Mouse (Mus musculus): ENCODE results near the gene Ecd. TPM values are rescaled to one million over a fixed set of nuclear protein-coding genes. Genes with fewer than 3 reads are reported as not detected.

Gene Ecd
- total RNA-seq, 1 experiment = 53.5 TPM

GRCm38 (mm10) chr14:20389446-20390079 is 41.6 kb upstream of the Ecd start:
- in situ Hi-C loops (cut with MboI; ENCODE audit: low sequenced_read_pairs in 2 of 2, unreplicated experiment in 2 of 2) = loop anchor here in 1 of 2 experiments (25.0 kb wide), 1 partner anchor 98 kb away; the partner anchor contains the start of genes Anxa7 and Mss51

GRCm38 (mm10) chr14:20388441-20389129 is 40.7 kb upstream of the Ecd start, which contains the start of gene Dnajc9:
Gene Dnajc9, minus strand, starts transcription at chr14:20388910.
- Histone ChIP-seq H3K27ac (ENCODE audit: insufficient read depth, low read depth, low read length, poor library complexity, severe bottlenecking) (no peak within 1 kb of the TSS; the same call in 1 of the 2 replicates), H3K4me3 (ENCODE audit: insufficient read depth in 1 of 2, low read depth in 1 of 2, low read length in 2 of 2, poor library complexity in 1 of 2, severe bottlenecking in 1 of 2) (peak within 1 kb of the TSS; percentile 78 to 98), H3K9ac (ENCODE audit: insufficient read depth, low read depth, low read length, poor library complexity, severe bottlenecking) (peak within 1 kb of the TSS; percentile 88), H3K4me1 (ENCODE audit: control insufficient read depth in 2 of 2, insufficient read depth in 2 of 2, low read length in 2 of 2, poor library complexity in 1 of 2) (peaks cover 0 to 2% of the 10 kb centered on the region in 2 experiments; a peak in 1 of 4 replicates), H3K9me3 (ENCODE audit: control insufficient read depth, insufficient read depth, low read depth, low read length) (no peaks in the 10 kb centered on the region), H3K36me3 (ENCODE audit: control insufficient read depth, insufficient read depth, low read length, poor library complexity, severe bottlenecking) (peaks cover 20% of the 10 kb centered on the region)
- TF ChIP-seq CHD2 (IDR thresholded peaks at IDR 0.05; ENCODE audit: low read depth, low read length) = no peak
- peak; percentile 67; the same call in 1 of the 2 replicates for TF ChIP-seq HCFC1 (IDR thresholded peaks at IDR 0.05; ENCODE audit: borderline replicate concordance, insufficient read depth, low read length)
- TF ChIP-seq MAFK (IDR thresholded peaks at IDR 0.05; ENCODE audit: insufficient read depth, low read depth, low read length) = no peak
- no peak for TF ChIP-seq ZNF384 (IDR thresholded peaks at IDR 0.05; ENCODE audit: low read depth, low read length)
- peak; percentile 85 for DNase-seq (ENCODE audit: low read depth, low spot score)
- in situ Hi-C loops (cut with MboI; ENCODE audit: low sequenced_read_pairs in 2 of 2, unreplicated experiment in 2 of 2) = loop anchor here in 1 of 2 experiments (25.0 kb wide), 1 partner anchor 99 kb away; the partner anchor contains the start of genes Anxa7 and Mss51

More at GRCm38 (mm10) chr14:20389446-20390079, 41.6 kb upstream of the Ecd start:
- no peak for TF ChIP-seq HCFC1 (IDR thresholded peaks at IDR 0.05; ENCODE audit: borderline replicate concordance, insufficient read depth, low read length)
- no peak for TF ChIP-seq ZNF384 (IDR thresholded peaks at IDR 0.05; ENCODE audit: low read depth, low read length)
- TF ChIP-seq CHD2 (IDR thresholded peaks at IDR 0.05; ENCODE audit: low read depth, low read length) = no peak
- no peak for TF ChIP-seq MAFK (IDR thresholded peaks at IDR 0.05; ENCODE audit: insufficient read depth, low read depth, low read length)
- no peak for TF ChIP-seq ZC3H11A (IDR thresholded peaks at IDR 0.05; ENCODE audit: borderline replicate concordance, low read depth, low read length)
- no peak overlapping the region for H3K27ac ChIP-seq (ENCODE audit: insufficient read depth, low read depth, low read length, poor library complexity, severe bottlenecking)
- peaks cover 0 to 5% of the 10 kb centered on the region in 2 experiments; a peak in 2 of 4 replicates for H3K4me1 ChIP-seq (ENCODE audit: control insufficient read depth in 2 of 2, insufficient read depth in 2 of 2, low read length in 2 of 2, poor library complexity in 1 of 2)
- H3K4me3 ChIP-seq (ENCODE audit: insufficient read depth in 1 of 2, low read depth in 1 of 2, low read length in 2 of 2, poor library complexity in 1 of 2, severe bottlenecking in 1 of 2) = peak overlapping the region; percentile 78 to 98; a peak in 2 of 4 replicates
- no peak overlapping the region; the same call in 1 of the 2 replicates for H3K9ac ChIP-seq (ENCODE audit: insufficient read depth, low read depth, low read length, poor library complexity, severe bottlenecking)
- H3K36me3 ChIP-seq (ENCODE audit: control insufficient read depth, insufficient read depth, low read length, poor library complexity, severe bottlenecking) = peaks cover 19% of the 10 kb centered on the region
- no peaks in the 10 kb centered on the region for H3K9me3 ChIP-seq (ENCODE audit: control insufficient read depth, insufficient read depth, low read depth, low read length)
- DNase-seq (ENCODE audit: low read depth, low spot score) = no peak

- Histone ChIP-seq H3K9me3 (ENCODE audit: control insufficient read depth, insufficient read depth, low read depth, low read length) (no peaks in the 10 kb centered on the region), H3K4me1 (ENCODE audit: control insufficient read depth in 2 of 2, insufficient read depth in 2 of 2, low read length in 2 of 2, poor library complexity in 1 of 2) (0 out of 4 replicates have a peak, but pooled peaks cover 0 to 2% of the 10 kb centered on the region in 2 experiments), H3K4me3 (ENCODE audit: insufficient read depth in 1 of 2, low read depth in 1 of 2, low read length in 2 of 2, poor library complexity in 1 of 2, severe bottlenecking in 1 of 2) (no peak overlapping the region), H3K27ac (ENCODE audit: insufficient read depth, low read depth, low read length, poor library complexity, severe bottlenecking) (no peak overlapping the region), H3K9ac (ENCODE audit: insufficient read depth, low read depth, low read length, poor library complexity, severe bottlenecking) (no peak overlapping the region), H3K36me3 (ENCODE audit: control insufficient read depth, insufficient read depth, low read length, poor library complexity, severe bottlenecking) (peaks cover 5% of the 10 kb centered on the region; the same call in 1 of the 2 replicates)
- TF ChIP-seq MAFK (IDR thresholded peaks at IDR 0.05; ENCODE audit: insufficient read depth, low read depth, low read length) (no peak), HCFC1 (IDR thresholded peaks at IDR 0.05; ENCODE audit: borderline replicate concordance, insufficient read depth, low read length) (no peak), CHD2 (IDR thresholded peaks at IDR 0.05; ENCODE audit: low read depth, low read length) (no peak), ZC3H11A (IDR thresholded peaks at IDR 0.05; ENCODE audit: borderline replicate concordance, low read depth, low read length) (no peak), ZNF384 (IDR thresholded peaks at IDR 0.05; ENCODE audit: low read depth, low read length) (no peak)
- in situ Hi-C loops (cut with MboI; ENCODE audit: low sequenced_read_pairs in 2 of 2, unreplicated experiment in 2 of 2) = loop anchor here in 1 of 2 experiments (25.0 kb wide), 1 partner anchor 107 kb away; the partner anchor contains the start of genes Anxa7 and Mss51
- no peak for DNase-seq (ENCODE audit: low read depth, low spot score)
Observed at GRCm38 (mm10) chr14:20379753-20380430, 32.0 kb upstream of the Ecd start.

- no peak overlapping the region for H3K4me3 ChIP-seq (ENCODE audit: insufficient read depth in 1 of 2, low read depth in 1 of 2, low read length in 2 of 2, poor library complexity in 1 of 2, severe bottlenecking in 1 of 2)
- no peak for DNase-seq (ENCODE audit: low read depth, low spot score)
- H3K36me3 ChIP-seq (ENCODE audit: control insufficient read depth, insufficient read depth, low read length, poor library complexity, severe bottlenecking) = peaks cover 5% of the 10 kb centered on the region; the same call in 1 of the 2 replicates
- TF ChIP-seq HCFC1 (IDR thresholded peaks at IDR 0.05; ENCODE audit: borderline replicate concordance, insufficient read depth, low read length) (no peak), MAFK (IDR thresholded peaks at IDR 0.05; ENCODE audit: insufficient read depth, low read depth, low read length) (no peak), ZC3H11A (IDR thresholded peaks at IDR 0.05; ENCODE audit: borderline replicate concordance, low read depth, low read length) (no peak), ZNF384 (IDR thresholded peaks at IDR 0.05; ENCODE audit: low read depth, low read length) (no peak), CHD2 (IDR thresholded peaks at IDR 0.05; ENCODE audit: low read depth, low read length) (no peak)
- in situ Hi-C loops (cut with MboI; ENCODE audit: low sequenced_read_pairs in 2 of 2, unreplicated experiment in 2 of 2) = loop anchor here in 1 of 2 experiments (25.0 kb wide), 1 partner anchor 108 kb away; the partner anchor contains the start of genes Anxa7 and Mss51
- 0 out of 4 replicates have a peak, but pooled peaks cover 0 to 2% of the 10 kb centered on the region in 2 experiments for H3K4me1 ChIP-seq (ENCODE audit: control insufficient read depth in 2 of 2, insufficient read depth in 2 of 2, low read length in 2 of 2, poor library complexity in 1 of 2)
- no peak overlapping the region for H3K9ac ChIP-seq (ENCODE audit: insufficient read depth, low read depth, low read length, poor library complexity, severe bottlenecking)
- no peak overlapping the region for H3K27ac ChIP-seq (ENCODE audit: insufficient read depth, low read depth, low read length, poor library complexity, severe bottlenecking)
- no peaks in the 10 kb centered on the region for H3K9me3 ChIP-seq (ENCODE audit: control insufficient read depth, insufficient read depth, low read depth, low read length)
Observed at GRCm38 (mm10) chr14:20379087-20379640, 31.2 kb upstream of the Ecd start.

All from ES-E14 (cell line).